Comparison of ENCODE assay signal across 7 mouse cellular contexts in the genomic region with DNA sequence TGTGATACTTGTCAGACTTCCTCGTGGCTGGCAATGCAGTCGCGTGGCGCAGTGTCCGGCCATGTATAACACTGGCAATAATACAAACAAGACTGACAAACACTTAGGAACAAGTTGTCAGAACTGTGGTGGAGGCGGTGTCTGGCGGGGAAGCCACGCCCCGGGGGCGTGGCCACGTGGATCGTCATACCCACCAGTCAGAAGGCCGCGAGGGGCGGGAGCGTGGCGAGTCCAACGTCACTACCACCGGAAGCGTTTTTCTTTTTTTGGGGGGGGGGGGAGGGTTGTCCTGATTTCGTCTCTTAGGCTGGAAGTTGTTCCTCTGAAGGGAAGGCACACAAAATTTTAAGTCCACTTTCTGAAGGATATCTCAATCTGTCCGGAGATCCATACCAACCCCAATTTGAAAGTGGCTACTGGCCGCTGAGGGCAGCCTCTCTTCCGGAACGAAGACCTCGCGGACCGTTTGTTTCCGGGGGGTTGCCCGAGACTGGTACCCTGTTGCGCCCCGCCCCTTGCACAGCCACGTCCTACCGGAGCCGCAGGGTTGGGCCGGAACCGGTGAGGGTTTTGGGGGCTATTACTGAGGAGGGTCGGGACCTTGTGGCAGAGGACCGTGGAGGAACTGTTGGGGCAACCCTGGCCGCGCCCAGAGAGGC. TPM values are rescaled to one million over a fixed set of nuclear protein-coding genes. Genes with fewer than 3 reads are reported as not detected.
DNase-seq lines count a peak whose midpoint lies in the region; ATAC-seq lines count a peak whose summit lies in the region.

Gene Golga3 (plus strand): TSS at position 340 of the 659 bp plus-strand sequence.

- peak within 1 kb of the TSS; percentile 70 for H3K27ac ChIP-seq in intestine, embryonic 15.5 days
- H3K27ac ChIP-seq in midbrain, embryonic 10.5 days (replicated peaks) = peak within 1 kb of the TSS; percentile 92

- peak; percentile 99 for ATAC-seq in intestine, embryonic 15.5 days

- H3K36me3 ChIP-seq in intestine, embryonic 15.5 days = no peaks in the 10 kb centered on the region
- H3K36me3 ChIP-seq in midbrain, embryonic 10.5 days = peaks cover 8% of the 10 kb centered on the region

- H3K4me3 ChIP-seq in intestine, embryonic 15.5 days (replicated peaks) = peak within 1 kb of the TSS; percentile 92
- peak within 1 kb of the TSS; percentile 77 for H3K4me3 ChIP-seq in midbrain, embryonic 10.5 days

- H3K27me3 ChIP-seq in intestine, embryonic 15.5 days (replicated peaks) = no peaks in the 10 kb centered on the region
- no peaks in the 10 kb centered on the region for H3K27me3 ChIP-seq in midbrain, embryonic 10.5 days (ENCODE audit: low read depth, poor library complexity, severe bottlenecking)

- peaks cover 4% of the 10 kb centered on the region; the same call in 1 of the 2 replicates for H3K4me1 ChIP-seq in intestine, embryonic 15.5 days (replicated peaks)
- peaks cover 15% of the 10 kb centered on the region for H3K4me1 ChIP-seq in midbrain, embryonic 10.5 days

- peak; percentile 94 for DNase-seq in adrenal gland, adult 2 months
- peak; percentile 92 for DNase-seq in embryo, embryonic 11.5 days (ENCODE audit: low read depth, low spot score)
- DNase-seq in gastrocnemius, postnatal 36 days = peak; percentile 90 to 91
- DNase-seq in left cerebral cortex, postnatal 25 days (ENCODE audit: low spot score in 2 of 2) = peak; percentile 92 to 95
- DNase-seq in midbrain, embryonic 10.5 days (ENCODE audit: low spot score) = peak; percentile 90
- peak; percentile 89 for DNase-seq in right cerebral cortex, postnatal 4 days

- WGBS in intestine, embryonic 15.5 days = 1% methylated on average over 41 of the region's 41 CpGs
- under 1% methylated on average over 41 of the region's 41 CpGs for WGBS in midbrain, embryonic 10.5 days

- intact Hi-C loops in gastrocnemius, postnatal 36 days (cut with DNase I) = loop anchor here (5.0 kb wide), 1 partner anchor 39 kb away; the partner anchor contains the start of gene Chfr
- intact Hi-C loops in left cerebral cortex, postnatal 25 days (cut with DNase I) = no loop called here

- no peaks in the 10 kb centered on the region for H3K9me3 ChIP-seq in intestine, embryonic 15.5 days
- no peaks in the 10 kb centered on the region for H3K9me3 ChIP-seq in midbrain, embryonic 10.5 days (replicated peaks)

- peak within 1 kb of the TSS; percentile 89 for H3K9ac ChIP-seq in intestine, embryonic 15.5 days

- peak within 1 kb of the TSS; percentile 70 for H3K4me2 ChIP-seq in intestine, embryonic 15.5 days (replicated peaks)

RNA-seq across cellular contexts. Expression of gene Golga3, which starts in this region (rescaled TPM):
- total RNA-seq in adrenal gland, adult 2 months (2021) = 10 to 100 TPM; 34.4 to 37.0 TPM
- 4.5 and 6.1 TPM in 2 replicates for polyA plus RNA-seq in adrenal gland, adult 2 months (2012; rRNA removed)
- total RNA-seq in gastrocnemius, postnatal 36 days (2021) = 10 to 100 TPM; 36.4 to 39.9 TPM
- polyA plus RNA-seq in intestine, embryonic 15.5 days (2015; fragmentation: Nextera tagmentation; extraction: Ambion mirVana) = 16.1 and 17.1 TPM in 2 replicates
- 10 to 100 TPM; 42.3 to 44.4 TPM for total RNA-seq in left cerebral cortex, postnatal 25 days (2021)
- 16.4 and 18.3 TPM in 2 replicates for polyA plus RNA-seq in midbrain, embryonic 10.5 days (2016; fragmentation: Nextera tagmentation; extraction: Ambion mirVana)

Comparison
In these comparisons a context has a peak if more than half of its experiments do, and no peak if none do; other contexts are left out.
1. Peak in every context shown above with its lines: DNase-seq, ATAC-seq, H3K4me3 ChIP-seq and H3K27ac ChIP-seq.